Comparison of ENCODE assay signal across 17 mouse cellular contexts in the genomic region with DNA sequence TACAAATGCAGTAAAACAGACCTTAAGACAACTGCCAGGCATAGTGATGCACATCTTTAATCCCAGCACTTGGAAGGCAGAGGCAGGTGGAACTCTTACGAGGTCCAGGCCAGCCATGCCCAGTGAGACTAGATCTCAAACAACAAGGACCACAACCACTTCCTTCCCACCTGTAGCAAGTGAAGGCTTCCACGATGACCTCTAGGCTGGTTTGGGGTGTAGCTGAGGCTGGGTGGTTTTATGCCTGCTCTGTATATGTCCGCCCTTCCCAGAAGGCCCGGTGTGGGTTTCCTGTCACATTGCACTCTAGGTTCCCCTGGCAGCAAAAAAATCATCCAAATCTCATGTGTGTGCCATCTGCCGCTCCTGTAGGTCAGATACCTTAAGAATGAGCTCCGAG. TPM values are rescaled to one million over a fixed set of nuclear protein-coding genes. Genes with fewer than 3 reads are reported as not detected.
"Had no signal": no experiment of that assay in that cellular context is flagged by ENCODE, and none has a peak within 500 bp of the region (broad histone marks: within the 10 kb centered on the region; RNA-seq: fewer than 3 reads in every experiment).

No protein-coding gene starts in this region.

- ATAC-seq: liver, embryonic 12.5 days; midbrain, embryonic 13.5 days had no signal

- H3K9me3 ChIP-seq: limb, embryonic 13.5 days; liver, embryonic 12.5 days; megakaryocyte, embryonic 14.5 days; midbrain, embryonic 13.5 days; neural tube, embryonic 15.5 days had no signal

- H3K9ac ChIP-seq: limb, embryonic 13.5 days; liver, embryonic 12.5 days; lung, embryonic 14.5 days; midbrain, embryonic 13.5 days; neural tube, embryonic 15.5 days had no signal

- H3K27me3 ChIP-seq: limb, embryonic 13.5 days; liver, embryonic 12.5 days; megakaryocyte, embryonic 14.5 days; midbrain, embryonic 13.5 days; neural tube, embryonic 15.5 days had no signal

- H3K4me2 ChIP-seq: limb, embryonic 13.5 days; liver, embryonic 12.5 days; lung, embryonic 14.5 days; midbrain, embryonic 13.5 days; neural tube, embryonic 15.5 days had no signal

- H3K27ac ChIP-seq: layer of hippocampus, adult 2 months; limb, embryonic 13.5 days; liver, embryonic 12.5 days; midbrain, embryonic 13.5 days; neural tube, embryonic 15.5 days; stomach, postnatal 0 days had no signal

- H3K4me3 ChIP-seq: layer of hippocampus, adult 2 months; limb, embryonic 13.5 days; liver, embryonic 12.5 days; megakaryocyte, embryonic 14.5 days; midbrain, embryonic 13.5 days; neural tube, embryonic 15.5 days had no signal

- DNase-seq: kidney, adult 18-20 months; kidney, postnatal 10 days; kidney, postnatal 4 days; left cerebral cortex, postnatal 4 days; lung, embryonic 14.5 days; lung, postnatal 10 days; lung, postnatal 4 days; thymus, postnatal 4 days had no signal

- H3K36me3 ChIP-seq: limb, embryonic 13.5 days; liver, embryonic 12.5 days; midbrain, embryonic 13.5 days; neural tube, embryonic 15.5 days had no signal

RNA-seq across cellular contexts. Expression of a gene that starts 1.9 kb away (rescaled TPM):
- total RNA-seq: monocyte, adult 5-6 weeks had no signal
- polyA plus RNA-seq: limb, embryonic 13.5 days; liver, embryonic 12.5 days; liver, embryonic 16.5 days; lung, embryonic 14.5 days had no signal
